7 mouse cellular contexts compared by ENCODE assay signal in genomic region chr5:145138836-145139235, GRCm38 (mm10). TPM values are rescaled to one million over a fixed set of nuclear protein-coding genes. Genes with fewer than 3 reads are reported as not detected.
DNase-seq lines count a peak whose midpoint lies in the region; ATAC-seq and TF ChIP-seq lines count a peak whose summit lies in the region.

No protein-coding gene starts in this region.

- TF ChIP-seq CTCF in lung, embryonic 14.5 days (IDR thresholded peaks at IDR 0.05; ENCODE audit: low read depth), result no peak

- H3K9ac ChIP-seq in lung, embryonic 14.5 days, result peak overlapping the region; percentile 90
- H3K9ac ChIP-seq in embryonic facial prominence, embryonic 13.5 days, result peak overlapping the region; percentile 97

- H3K27me3 ChIP-seq in lung, embryonic 14.5 days (ENCODE audit: insufficient read depth, low read length), result no peaks in the 10 kb centered on the region
- H3K27me3 ChIP-seq in embryonic facial prominence, embryonic 13.5 days, result no peaks in the 10 kb centered on the region
- no peaks in the 10 kb centered on the region for H3K27me3 ChIP-seq in limb, embryonic 10.5 days (ENCODE audit: low read depth, poor library complexity, severe bottlenecking)

- WGBS in lung, embryonic 14.5 days, result 10% methylated on average over 6 of the region's 6 CpGs
- 8% methylated on average over 6 of the region's 6 CpGs for WGBS in embryonic facial prominence, embryonic 13.5 days
- 20% methylated on average over 6 of the region's 6 CpGs for WGBS in limb, embryonic 10.5 days

- H3K4me3 ChIP-seq in lung, embryonic 14.5 days (ENCODE audit: low read depth, low read length), result peak overlapping the region; percentile 96
- H3K4me3 ChIP-seq in embryonic facial prominence, embryonic 13.5 days, result peak overlapping the region; percentile 93
- H3K4me3 ChIP-seq in limb, embryonic 10.5 days, result peak overlapping the region; percentile 95

- ATAC-seq in lung, embryonic 14.5 days (ENCODE audit: insufficient read depth), result no peak
- ATAC-seq in embryonic facial prominence, embryonic 13.5 days (ENCODE audit: insufficient number of reproducible peaks, insufficient read depth, low FRiP score, low TSS enrichment, low read depth), result no peak
- no peak for ATAC-seq in frontal cortex, adult (ENCODE audit: low TSS enrichment)

- no peaks in the 10 kb centered on the region for H3K9me3 ChIP-seq in lung, embryonic 14.5 days (ENCODE audit: low read depth, low read length)
- H3K9me3 ChIP-seq in embryonic facial prominence, embryonic 13.5 days, result no peaks in the 10 kb centered on the region
- no peaks in the 10 kb centered on the region for H3K9me3 ChIP-seq in limb, embryonic 10.5 days (replicated peaks)

- H3K4me1 ChIP-seq in lung, embryonic 14.5 days (ENCODE audit: insufficient read depth), result 0 out of 2 replicates have a peak, but pooled peaks cover 3% of the 10 kb centered on the region
- H3K4me1 ChIP-seq in embryonic facial prominence, embryonic 13.5 days, result peaks cover 26% of the 10 kb centered on the region
- peaks cover 24% of the 10 kb centered on the region for H3K4me1 ChIP-seq in limb, embryonic 10.5 days

- H3K36me3 ChIP-seq in lung, embryonic 14.5 days (ENCODE audit: insufficient read depth), result peaks cover 57% of the 10 kb centered on the region
- peaks cover 57% of the 10 kb centered on the region for H3K36me3 ChIP-seq in embryonic facial prominence, embryonic 13.5 days
- peaks cover 69% of the 10 kb centered on the region for H3K36me3 ChIP-seq in limb, embryonic 10.5 days

- peak overlapping the region; percentile 94 for H3K4me2 ChIP-seq in lung, embryonic 14.5 days
- H3K4me2 ChIP-seq in embryonic facial prominence, embryonic 13.5 days, result peak overlapping the region; percentile 82

- DNase-seq in lung, embryonic 14.5 days, result peak; percentile 48
- no peak for DNase-seq in lung, postnatal 25 days (ENCODE audit: low spot score)
- no peak for DNase-seq in limb, embryonic 10.5 days (ENCODE audit: low spot score)
- peak; percentile 35 for DNase-seq in retina, embryonic 14.5 days (ENCODE audit: low spot score)
- no peak for DNase-seq in kidney, postnatal 14 days

- H3K27ac ChIP-seq in lung, embryonic 14.5 days (ENCODE audit: low read depth), result no peak overlapping the region
- peak overlapping the region; percentile 91; the same call in 1 of the 2 replicates for H3K27ac ChIP-seq in embryonic facial prominence, embryonic 13.5 days
- peak overlapping the region; percentile 97 for H3K27ac ChIP-seq in limb, embryonic 10.5 days

RNA-seq across cellular contexts. Expression of gene Pdap1, which starts 1.2 kb away (rescaled TPM):
- 107 and 113 TPM in 2 replicates for polyA plus RNA-seq in lung, embryonic 14.5 days (2014; fragmentation: Nextera tagmentation; extraction: Ambion mirVana)
- polyA plus RNA-seq in embryonic facial prominence, embryonic 13.5 days (2015; fragmentation: Nextera tagmentation; extraction: Ambion mirVana), result 128 and 146 TPM in 2 replicates
- 133 and 154 TPM in 2 replicates for polyA plus RNA-seq in limb, embryonic 10.5 days (2016; fragmentation: Nextera tagmentation; extraction: Ambion mirVana)

RNA-seq across cellular contexts. Expression of gene Bud31, which starts 1.3 kb away (rescaled TPM):
- polyA plus RNA-seq in lung, embryonic 14.5 days (2014; fragmentation: Nextera tagmentation; extraction: Ambion mirVana), result 201 and 204 TPM in 2 replicates
- 201 and 225 TPM in 2 replicates for polyA plus RNA-seq in embryonic facial prominence, embryonic 13.5 days (2015; fragmentation: Nextera tagmentation; extraction: Ambion mirVana)
- polyA plus RNA-seq in limb, embryonic 10.5 days (2016; fragmentation: Nextera tagmentation; extraction: Ambion mirVana), result 277 and 305 TPM in 2 replicates

RNA-seq across cellular contexts. Expression of gene Arpc1b, which starts 24.8 kb away (rescaled TPM):
- polyA plus RNA-seq in lung, embryonic 14.5 days (2014; fragmentation: Nextera tagmentation; extraction: Ambion mirVana), result 182 and 189 TPM in 2 replicates
- 177 and 178 TPM in 2 replicates for polyA plus RNA-seq in embryonic facial prominence, embryonic 13.5 days (2015; fragmentation: Nextera tagmentation; extraction: Ambion mirVana)
- polyA plus RNA-seq in limb, embryonic 10.5 days (2016; fragmentation: Nextera tagmentation; extraction: Ambion mirVana), result 148 and 161 TPM in 2 replicates

RNA-seq across cellular contexts. Expression of gene Ptcd1, which starts 28.1 kb away (rescaled TPM):
- polyA plus RNA-seq in lung, embryonic 14.5 days (2014; fragmentation: Nextera tagmentation; extraction: Ambion mirVana), result 13.0 and 14.4 TPM in 2 replicates
- 19.4 and 20.9 TPM in 2 replicates for polyA plus RNA-seq in embryonic facial prominence, embryonic 13.5 days (2015; fragmentation: Nextera tagmentation; extraction: Ambion mirVana)
- 18.4 and 21.8 TPM in 2 replicates for polyA plus RNA-seq in limb, embryonic 10.5 days (2016; fragmentation: Nextera tagmentation; extraction: Ambion mirVana)

RNA-seq across cellular contexts. Expression of gene Cpsf4, which starts 28.2 kb away (rescaled TPM):
- polyA plus RNA-seq in lung, embryonic 14.5 days (2014; fragmentation: Nextera tagmentation; extraction: Ambion mirVana), result 36.5 and 42.3 TPM in 2 replicates
- polyA plus RNA-seq in embryonic facial prominence, embryonic 13.5 days (2015; fragmentation: Nextera tagmentation; extraction: Ambion mirVana), result 52.1 and 58.7 TPM in 2 replicates
- 90.8 and 93.9 TPM in 2 replicates for polyA plus RNA-seq in limb, embryonic 10.5 days (2016; fragmentation: Nextera tagmentation; extraction: Ambion mirVana)

Comparison
In these comparisons a context has a peak if more than half of its experiments do, and no peak if none do; other contexts are left out.
1. DNase-seq: peak in lung, embryonic 14.5 days (single experiment) and retina, embryonic 14.5 days (single experiment); none in lung, postnatal 25 days (single experiment), limb, embryonic 10.5 days (single experiment) and kidney, postnatal 14 days (single experiment).
2. Peak in every context shown above with its lines, with median percentiles within 50 percentile points of each other: H3K4me3 ChIP-seq.